Mouse (Mus musculus) neural tube, embryonic 15.5 days (tissue): Measurements from ENCODE around the gene Myocd. TPM values are rescaled to one million over a fixed set of nuclear protein-coding genes. Genes with fewer than 3 reads are reported as not detected.

ENCODE experiments used
- ATAC-seq: fragments of 200-750 bp; cut with Nextera tagmentation; 2 replicates; pipeline ENCODE4 v1.8.0; 2017; ENCODE audit warnings: mild to moderate bottlenecking, moderate TSS enrichment, moderate library complexity; ENCODE audit not compliant: low FRiP score
- H3K27ac ChIP-seq: fragments of 300-500 bp; sonication (generic); replicated peaks from 2 replicates; pipeline ENCODE4 v1.5.1; 2015; ENCODE audit warnings: mild to moderate bottlenecking, inconsistent platforms
- H3K27me3 ChIP-seq: fragments of 300-500 bp; sonication (generic); replicated peaks from 2 replicates; pipeline ENCODE4 v1.6.1; 2015; ENCODE audit warnings: inconsistent platforms
- H3K36me3 ChIP-seq: fragments of 300-500 bp; sonication (generic); 2 replicates; pipeline ENCODE4 v1.6.1; 2015; ENCODE audit warnings: inconsistent platforms
- H3K4me1 ChIP-seq: fragments of 300-500 bp; sonication (generic); 2 replicates; pipeline ENCODE4 v1.6.1; 2015; ENCODE audit warnings: inconsistent platforms
- H3K4me2 ChIP-seq: fragments of 300-500 bp; sonication (generic); 2 replicates; pipeline ENCODE4 v1.6.1; 2015; ENCODE audit warnings: inconsistent platforms, mild to moderate bottlenecking, moderate library complexity
- H3K4me3 ChIP-seq: fragments of 300-500 bp; sonication (generic); replicated peaks from 2 replicates; pipeline ENCODE4 v1.5.1; 2015; ENCODE audit warnings: mild to moderate bottlenecking, inconsistent platforms
- H3K9ac ChIP-seq: fragments of 300-500 bp; sonication (generic); replicated peaks from 2 replicates; pipeline ENCODE4 v1.6.1; 2015; ENCODE audit warnings: mild to moderate bottlenecking, inconsistent platforms
- H3K9me3 ChIP-seq: fragments of 300-500 bp; sonication (generic); replicated peaks from 2 replicates; pipeline ENCODE4 v1.6.1; 2016; ENCODE audit warnings: inconsistent platforms
- WGBS: fragments of 180-500 bp; shearing (Covaris S2); methylation state at CpG from one replicate; pipeline ENCODE4 v1.1.7; 2015; ENCODE audit warnings: mixed read lengths; 5-methylcytosine and 5-hydroxymethylcytosine counted together
- polyA plus RNA-seq: library from polyadenylated mRNA; unstranded; fragments of >200 nt; fragmentation: Nextera tagmentation; extraction: Ambion mirVana; gene quantifications from 2 replicates; pipeline ENCODE4 v1.2.1, GENCODE M21; 2015

Myocd gene
- polyA plus RNA-seq, 1 experiment from 2014 or later, result 0.61 TPM

- no peaks in the 10 kb centered on the region for H3K4me1 ChIP-seq
- H3K4me2 ChIP-seq, result no peak overlapping the region
- no peaks in the 10 kb centered on the region for H3K27me3 ChIP-seq
- no peak overlapping the region for H3K9ac ChIP-seq
- H3K4me3 ChIP-seq, result no peak overlapping the region
- H3K36me3 ChIP-seq, result no peaks in the 10 kb centered on the region
- WGBS, result 74% methylated on average over 6 of the region's 6 CpGs
- H3K27ac ChIP-seq, result no peak overlapping the region
- no peak for ATAC-seq
- H3K9me3 ChIP-seq, result no peaks in the 10 kb centered on the region
These were observed 14.2 kb downstream of the Myocd start for GRCm38 (mm10) chr11:65255564-65255963.

- no peak overlapping the region for H3K27ac ChIP-seq
- no peaks in the 10 kb centered on the region for H3K9me3 ChIP-seq
- H3K4me2 ChIP-seq, result no peak overlapping the region
- H3K4me1 ChIP-seq, result no peaks in the 10 kb centered on the region
- no peak overlapping the region for H3K9ac ChIP-seq
- no peak for ATAC-seq
- H3K27me3 ChIP-seq, result no peaks in the 10 kb centered on the region
- H3K4me3 ChIP-seq, result no peak overlapping the region
- 93% methylated on average over 4 of the region's 4 CpGs for WGBS
- H3K36me3 ChIP-seq, result no peaks in the 10 kb centered on the region
These were observed 19.4 kb downstream of the Myocd start for GRCm38 (mm10) chr11:65250366-65250765.

- Histone ChIP-seq H3K4me1 (no peaks in the 10 kb centered on the region), H3K9me3 (no peaks in the 10 kb centered on the region), H3K27me3 (no peaks in the 10 kb centered on the region), H3K4me2 (no peak overlapping the region), H3K9ac (no peak overlapping the region), H3K27ac (no peak overlapping the region), H3K4me3 (no peak overlapping the region), H3K36me3 (no peaks in the 10 kb centered on the region)
- 81% methylated on average over 8 of the region's 8 CpGs for WGBS
- no peak for ATAC-seq
These were observed 23.3 kb downstream of the Myocd start for GRCm38 (mm10) chr11:65246301-65247054.

GRCm38 (mm10) chr11:65243593-65243992, 26.2 kb downstream of the Myocd start:
- Histone ChIP-seq H3K4me1 (no peaks in the 10 kb centered on the region), H3K9ac (no peak overlapping the region), H3K27ac (no peak overlapping the region), H3K36me3 (no peaks in the 10 kb centered on the region), H3K4me2 (no peak overlapping the region), H3K4me3 (no peak overlapping the region), H3K27me3 (no peaks in the 10 kb centered on the region), H3K9me3 (no peaks in the 10 kb centered on the region)
- 86% methylated on average over 3 of the region's 3 CpGs for WGBS
- no peak for ATAC-seq

GRCm38 (mm10) chr11:65240521-65240920, 29.3 kb downstream of the Myocd start:
- no peaks in the 10 kb centered on the region for H3K4me1 ChIP-seq
- WGBS, result 61% methylated on average over 7 of the region's 7 CpGs

GRCm38 (mm10) chr11:65237896-65238295, 31.9 kb downstream of the Myocd start:
- WGBS, result 76% methylated on average over 3 of the region's 3 CpGs

More at GRCm38 (mm10) chr11:65240521-65240920, 29.3 kb downstream of the Myocd start:
- no peak for ATAC-seq
- no peaks in the 10 kb centered on the region for H3K9me3 ChIP-seq
- H3K9ac ChIP-seq, result no peak overlapping the region
- no peak overlapping the region for H3K4me2 ChIP-seq
- H3K36me3 ChIP-seq, result no peaks in the 10 kb centered on the region
- no peaks in the 10 kb centered on the region for H3K27me3 ChIP-seq
- H3K27ac ChIP-seq, result no peak overlapping the region
- no peak overlapping the region for H3K4me3 ChIP-seq

GRCm38 (mm10) chr11:65236907-65237306, 32.9 kb downstream of the Myocd start:
- H3K27ac ChIP-seq, result no peak overlapping the region
- no peaks in the 10 kb centered on the region for H3K9me3 ChIP-seq
- H3K4me1 ChIP-seq, result no peaks in the 10 kb centered on the region
- no peak for ATAC-seq
- 94% methylated on average over 2 of the region's 2 CpGs for WGBS
- no peak overlapping the region for H3K4me2 ChIP-seq
- H3K9ac ChIP-seq, result no peak overlapping the region
- no peak overlapping the region for H3K4me3 ChIP-seq
- H3K36me3 ChIP-seq, result no peaks in the 10 kb centered on the region
- H3K27me3 ChIP-seq, result no peaks in the 10 kb centered on the region

More at GRCm38 (mm10) chr11:65237896-65238295, 31.9 kb downstream of the Myocd start:
- H3K4me3 ChIP-seq, result no peak overlapping the region
- H3K36me3 ChIP-seq, result no peaks in the 10 kb centered on the region
- no peak for ATAC-seq
- H3K9ac ChIP-seq, result no peak overlapping the region
- no peaks in the 10 kb centered on the region for H3K4me1 ChIP-seq
- no peaks in the 10 kb centered on the region for H3K9me3 ChIP-seq
- H3K27me3 ChIP-seq, result no peaks in the 10 kb centered on the region
- no peak overlapping the region for H3K27ac ChIP-seq
- H3K4me2 ChIP-seq, result no peak overlapping the region

- H3K27me3 ChIP-seq, result no peaks in the 10 kb centered on the region
- H3K4me3 ChIP-seq, result no peak overlapping the region
- H3K27ac ChIP-seq, result no peak overlapping the region
- H3K4me1 ChIP-seq, result no peaks in the 10 kb centered on the region
- no peak overlapping the region for H3K9ac ChIP-seq
- H3K36me3 ChIP-seq, result no peaks in the 10 kb centered on the region
- no peak for ATAC-seq
- no peaks in the 10 kb centered on the region for H3K9me3 ChIP-seq
- 37% methylated on average over 2 of the region's 2 CpGs for WGBS
- H3K4me2 ChIP-seq, result no peak overlapping the region
These were observed 34.4 kb downstream of the Myocd start for GRCm38 (mm10) chr11:65235374-65235773.

- Histone ChIP-seq H3K4me2 (no peak overlapping the region), H3K27me3 (no peaks in the 10 kb centered on the region), H3K9ac (no peak overlapping the region), H3K4me1 (no peaks in the 10 kb centered on the region), H3K4me3 (no peak overlapping the region), H3K27ac (no peak overlapping the region), H3K36me3 (no peaks in the 10 kb centered on the region), H3K9me3 (no peaks in the 10 kb centered on the region)
- WGBS, result 76% methylated on average over 4 of the region's 4 CpGs
- ATAC-seq, result no peak
These were observed 38.0 kb downstream of the Myocd start for GRCm38 (mm10) chr11:65231771-65232170.

- ATAC-seq, result no peak
- Histone ChIP-seq H3K4me3 (no peak overlapping the region), H3K36me3 (no peaks in the 10 kb centered on the region), H3K27me3 (no peaks in the 10 kb centered on the region), H3K9me3 (no peaks in the 10 kb centered on the region), H3K27ac (no peak overlapping the region), H3K9ac (no peak overlapping the region), H3K4me2 (no peak overlapping the region), H3K4me1 (peaks cover 3% of the 10 kb centered on the region; the same call in 1 of the 2 replicates)
- 40% methylated on average over 10 of the region's 10 CpGs for WGBS
These were observed 43.0 kb downstream of the Myocd start for GRCm38 (mm10) chr11:65226766-65227165.

- WGBS, result 54% methylated on average over 9 of the region's 9 CpGs
- ATAC-seq, result no peak
- no peak overlapping the region for H3K9ac ChIP-seq
- no peak overlapping the region; the same call in 1 of the 2 replicates for H3K4me2 ChIP-seq
- no peaks in the 10 kb centered on the region for H3K4me1 ChIP-seq
- no peak overlapping the region for H3K27ac ChIP-seq
- H3K4me3 ChIP-seq, result no peak overlapping the region
- no peaks in the 10 kb centered on the region for H3K27me3 ChIP-seq
- H3K9me3 ChIP-seq, result no peaks in the 10 kb centered on the region
- H3K36me3 ChIP-seq, result no peaks in the 10 kb centered on the region
These were observed 54.7 kb downstream of the Myocd start for GRCm38 (mm10) chr11:65214954-65215629.

GRCm38 (mm10) chr11:65213806-65214205, 56.0 kb downstream of the Myocd start:
- H3K9me3 ChIP-seq, result no peaks in the 10 kb centered on the region
- H3K4me3 ChIP-seq, result no peak overlapping the region
- no peaks in the 10 kb centered on the region for H3K27me3 ChIP-seq
- H3K27ac ChIP-seq, result no peak overlapping the region
- no peak overlapping the region for H3K9ac ChIP-seq
- H3K36me3 ChIP-seq, result no peaks in the 10 kb centered on the region
- no peak overlapping the region for H3K4me2 ChIP-seq
- 91% methylated on average over 2 of the region's 2 CpGs for WGBS
- ATAC-seq, result no peak
- H3K4me1 ChIP-seq, result no peaks in the 10 kb centered on the region
